In the genomic region with DNA sequence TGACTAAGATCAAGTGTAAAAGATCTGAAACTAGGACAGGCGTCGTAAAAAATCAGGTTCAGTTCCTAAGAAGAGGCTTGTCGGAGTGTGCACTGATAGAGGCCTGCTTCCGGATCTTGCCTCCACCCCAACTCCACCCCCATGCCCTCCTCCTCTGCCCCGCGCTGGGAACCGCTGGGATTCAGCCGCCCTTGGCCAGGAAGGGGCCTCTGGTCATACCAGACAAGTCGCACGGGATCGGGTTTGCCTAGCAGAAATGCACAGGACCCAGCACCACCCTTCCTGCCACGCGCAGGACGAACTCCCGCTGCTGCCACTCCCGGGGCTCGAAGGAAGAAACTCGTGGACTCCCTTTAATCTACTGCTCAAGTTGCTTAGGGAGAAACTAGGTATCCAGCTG, we compare ENCODE assay signal across 8 mouse cellular contexts. TPM values are rescaled to one million over a fixed set of nuclear protein-coding genes. Genes with fewer than 3 reads are reported as not detected.
A peak's percentile ranks its signal among the peaks of the same experiment; 100 is the strongest.
DNase-seq lines count a peak whose midpoint lies in the region; ATAC-seq and TF ChIP-seq lines count a peak whose summit lies in the region.

No protein-coding gene starts in this region.

- H3K36me3 ChIP-seq in heart, embryonic 16.5 days (ENCODE audit: control insufficient read depth, insufficient read depth) = no peaks in the 10 kb centered on the region
- no peaks in the 10 kb centered on the region for H3K36me3 ChIP-seq in midbrain, embryonic 14.5 days (ENCODE audit: control insufficient read depth, insufficient read depth, low read length)

- peak; percentile 12 for DNase-seq in lung, adult 2 months
- DNase-seq in lung, postnatal 25 days (ENCODE audit: low spot score) = no peak
- peak; percentile 44 to 67 for DNase-seq in kidney, postnatal 25 days
- DNase-seq in midbrain, embryonic 14.5 days = no peak
- no peak for DNase-seq in B cell, adult 2 months
- no peak for DNase-seq in c-Kit-positive CD71-positive TER-119-positive erythroid progenitor cells, embryonic 14.5 days (ENCODE audit: low spot score)

- H3K9me3 ChIP-seq in heart, embryonic 16.5 days (replicated peaks; ENCODE audit: control insufficient read depth, low read length) = no peaks in the 10 kb centered on the region
- H3K9me3 ChIP-seq in midbrain, embryonic 14.5 days (ENCODE audit: control insufficient read depth, low read length) = no peaks in the 10 kb centered on the region

- no peak for ATAC-seq in heart, embryonic 16.5 days (replicated peaks; ENCODE audit: extremely low read depth, insufficient read depth, low FRiP score)
- ATAC-seq in midbrain, embryonic 14.5 days (ENCODE audit: low FRiP score, low TSS enrichment) = no peak
- no peak for ATAC-seq in monocyte, adult 5-6 weeks (replicated peaks; ENCODE audit: insufficient number of reproducible peaks, low FRiP score, low TSS enrichment, poor library complexity, severe bottlenecking)

- no peaks in the 10 kb centered on the region for H3K27me3 ChIP-seq in heart, embryonic 16.5 days (ENCODE audit: control insufficient read depth, insufficient read depth, low read length)
- no peaks in the 10 kb centered on the region for H3K27me3 ChIP-seq in midbrain, embryonic 14.5 days (ENCODE audit: control insufficient read depth, insufficient read depth, low read length)

- H3K27ac ChIP-seq in heart, embryonic 16.5 days (ENCODE audit: low read length) = no peak overlapping the region
- H3K27ac ChIP-seq in midbrain, embryonic 14.5 days (replicated peaks; ENCODE audit: low read depth, low read length) = no peak overlapping the region

- 25% methylated on average over 18 of the region's 18 CpGs for WGBS in lung, adult 2 months
- 23% methylated on average over 18 of the region's 18 CpGs for WGBS in heart, embryonic 16.5 days
- 33% methylated on average over 18 of the region's 18 CpGs for WGBS in midbrain, embryonic 14.5 days

- H3K9ac ChIP-seq in heart, embryonic 16.5 days (ENCODE audit: low read length) = peak overlapping the region; percentile 26; the same call in 1 of the 2 replicates
- H3K9ac ChIP-seq in midbrain, embryonic 14.5 days (replicated peaks; ENCODE audit: low read length) = no peak overlapping the region

- no peak overlapping the region for H3K4me3 ChIP-seq in lung, adult 2 months (replicated peaks; ENCODE audit: extremely low read depth, low read depth, low read length)
- H3K4me3 ChIP-seq in heart, embryonic 16.5 days (ENCODE audit: low read length) = peak overlapping the region; percentile 26; the same call in 1 of the 2 replicates
- no peak overlapping the region for H3K4me3 ChIP-seq in midbrain, embryonic 14.5 days (replicated peaks; ENCODE audit: low read depth, low read length)

- peak overlapping the region; percentile 53 for H3K4me2 ChIP-seq in heart, embryonic 16.5 days (ENCODE audit: low read depth, low read length)
- peak overlapping the region; percentile 16 for H3K4me2 ChIP-seq in midbrain, embryonic 14.5 days (ENCODE audit: low read length)

- TF ChIP-seq CTCF in lung, adult 2 months (IDR thresholded peaks at IDR 0.05; ENCODE audit: insufficient read depth, low read length) = no peak

- no peak for TF ChIP-seq POLR2A in lung, adult 2 months (IDR thresholded peaks at IDR 0.05; ENCODE audit: borderline replicate concordance, extremely low read depth, low read depth, low read length)

- peaks cover 6% of the 10 kb centered on the region; the same call in 1 of the 2 replicates for H3K4me1 ChIP-seq in lung, adult 2 months (ENCODE audit: control insufficient read depth, insufficient read depth, low read length)
- H3K4me1 ChIP-seq in heart, embryonic 16.5 days (ENCODE audit: control insufficient read depth, insufficient read depth, low read length) = peaks cover 5% of the 10 kb centered on the region
- peaks cover 15% of the 10 kb centered on the region for H3K4me1 ChIP-seq in midbrain, embryonic 14.5 days (ENCODE audit: control insufficient read depth, insufficient read depth, low read length)

RNA-seq across cellular contexts. Expression of a gene that starts 2.9 kb away (rescaled TPM):
- polyA plus RNA-seq in lung, adult 2 months (2012; rRNA removed) = 10.5 and 14.0 TPM in 2 replicates
- polyA plus RNA-seq in heart, embryonic 16.5 days (2015; fragmentation: Nextera tagmentation; extraction: Ambion mirVana) = 19.6 and 21.4 TPM in 2 replicates
- 11.7 and 12.8 TPM in 2 replicates for polyA plus RNA-seq in midbrain, embryonic 14.5 days (2014; fragmentation: Nextera tagmentation; extraction: Ambion mirVana)
- total RNA-seq in monocyte, adult 5-6 weeks (2017) = not detected in 3 replicates

RNA-seq across cellular contexts. Expression of a gene that starts 3.0 kb away (rescaled TPM):
- 56.7 and 81.7 TPM in 2 replicates for polyA plus RNA-seq in lung, adult 2 months (2012; rRNA removed)
- 75.3 and 77.9 TPM in 2 replicates for polyA plus RNA-seq in heart, embryonic 16.5 days (2015; fragmentation: Nextera tagmentation; extraction: Ambion mirVana)
- polyA plus RNA-seq in midbrain, embryonic 14.5 days (2014; fragmentation: Nextera tagmentation; extraction: Ambion mirVana) = 89.9 and 115 TPM in 2 replicates
- 20.2 to 29.0 TPM (median 26.2 TPM) in 3 replicates for total RNA-seq in monocyte, adult 5-6 weeks (2017)

RNA-seq across cellular contexts. Expression of a gene that starts 11.4 kb away (rescaled TPM):
- polyA plus RNA-seq in lung, adult 2 months (2012; rRNA removed) = 1.4 and 1.9 TPM in 2 replicates
- 0.42 and 0.53 TPM in 2 replicates for polyA plus RNA-seq in heart, embryonic 16.5 days (2015; fragmentation: Nextera tagmentation; extraction: Ambion mirVana)
- 4.6 and 7.4 TPM in 2 replicates for polyA plus RNA-seq in midbrain, embryonic 14.5 days (2014; fragmentation: Nextera tagmentation; extraction: Ambion mirVana)
- not detected in 3 replicates for total RNA-seq in monocyte, adult 5-6 weeks (2017)

Comparison
In these comparisons a context has a peak if more than half of its experiments do, and no peak if none do; other contexts are left out.
1. DNase-seq: peak in lung, adult 2 months (single experiment) and kidney, postnatal 25 days (2 of 2); none in lung, postnatal 25 days (single experiment), midbrain, embryonic 14.5 days (single experiment), B cell, adult 2 months (0 of 2) and c-Kit-positive CD71-positive TER-119-positive erythroid progenitor cells, embryonic 14.5 days (single experiment).